Mouse (Mus musculus): ENCODE measurements around the gene Gtf3c5.

The Gtf3c5 gene

GRCm38 (mm10) chr2:28569903-28570302, 13.6 kb downstream of the Gtf3c5 start:
- DNase-seq (ENCODE audit: low spot score) = no peak

GRCm38 (mm10) chr2:28566545-28566944, 17.0 kb downstream of the Gtf3c5 start:
- DNase-seq (ENCODE audit: low spot score) = no peak

- no peak for DNase-seq (ENCODE audit: low spot score)
Observed at GRCm38 (mm10) chr2:28564380-28564779, 19.2 kb downstream of the Gtf3c5 start.

- no peak for DNase-seq (ENCODE audit: low spot score)
Observed at GRCm38 (mm10) chr2:28563830-28564229, 19.7 kb downstream of the Gtf3c5 start.

GRCm38 (mm10) chr2:28563303-28563702, 20.2 kb downstream of the Gtf3c5 start, which contains the start of gene Cel:
Gene Cel (minus strand): TSS chr2:28563403.
- DNase-seq (ENCODE audit: low spot score) = no peak

GRCm38 (mm10) chr2:28557452-28557851, 26.1 kb downstream of the Gtf3c5 start:
- no peak for DNase-seq (ENCODE audit: low spot score)

- DNase-seq (ENCODE audit: low spot score) = no peak
Observed at GRCm38 (mm10) chr2:28552301-28552700, 31.2 kb downstream of the Gtf3c5 start.

GRCm38 (mm10) chr2:28549157-28549556, 34.4 kb downstream of the Gtf3c5 start:
- DNase-seq (ENCODE audit: low spot score) = no peak

GRCm38 (mm10) chr2:28547237-28548172, 36.0 kb downstream of the Gtf3c5 start:
- DNase-seq (ENCODE audit: low spot score) = peak; percentile 80

- DNase-seq (ENCODE audit: low spot score) = no peak
Observed at GRCm38 (mm10) chr2:28546560-28546959, 37.0 kb downstream of the Gtf3c5 start.

- no peak for DNase-seq (ENCODE audit: low spot score)
Observed at GRCm38 (mm10) chr2:28545976-28546375, 37.6 kb downstream of the Gtf3c5 start.

GRCm38 (mm10) chr2:28543894-28544293, 39.7 kb downstream of the Gtf3c5 start:
- peak; percentile 48 for DNase-seq (ENCODE audit: low spot score)

GRCm38 (mm10) chr2:28540587-28541227, 42.8 kb downstream of the Gtf3c5 start:
- no peak for DNase-seq (ENCODE audit: low spot score)

GRCm38 (mm10) chr2:28539949-28540348, 43.6 kb downstream of the Gtf3c5 start:
- DNase-seq (ENCODE audit: low spot score) = no peak

- DNase-seq (ENCODE audit: low spot score) = peak; percentile 83
Observed at GRCm38 (mm10) chr2:28539206-28539605, 44.3 kb downstream of the Gtf3c5 start.

- DNase-seq (ENCODE audit: low spot score) = peak; percentile 81
Observed at GRCm38 (mm10) chr2:28538817-28539128, 44.8 kb downstream of the Gtf3c5 start.

- DNase-seq (ENCODE audit: low spot score) = peak; percentile 59
Observed at GRCm38 (mm10) chr2:28537995-28538816, 45.3 kb downstream of the Gtf3c5 start.

GRCm38 (mm10) chr2:28537634-28537920, 46.0 kb downstream of the Gtf3c5 start:
- DNase-seq (ENCODE audit: low spot score) = no peak

GRCm38 (mm10) chr2:28536766-28537633, 46.6 kb downstream of the Gtf3c5 start:
- no peak for DNase-seq (ENCODE audit: low spot score)

GRCm38 (mm10) chr2:28536166-28536565, 47.4 kb downstream of the Gtf3c5 start:
- DNase-seq (ENCODE audit: low spot score) = no peak

GRCm38 (mm10) chr2:28535650-28536049, 47.9 kb downstream of the Gtf3c5 start:
- DNase-seq (ENCODE audit: low spot score) = no peak

GRCm38 (mm10) chr2:28535263-28535540, 48.3 kb downstream of the Gtf3c5 start:
- no peak for DNase-seq (ENCODE audit: low spot score)

Measured in adipocyte (in vitro differentiated cells).